Mouse (Mus musculus) ES-Bruce4 (cell line): ENCODE results near the gene Trp53bp1.

Experiments used
- CTCF ChIP-seq: IDR thresholded peaks from one replicate; pipeline ENCODE4 v1.8.1; 2011; ENCODE audit warnings: low read depth, low read length
- POLR2A ChIP-seq: IDR thresholded peaks from one replicate; pipeline ENCODE4 v1.8.1; 2011; ENCODE audit warnings: low read length; ENCODE audit not compliant: insufficient read depth

DNA sequence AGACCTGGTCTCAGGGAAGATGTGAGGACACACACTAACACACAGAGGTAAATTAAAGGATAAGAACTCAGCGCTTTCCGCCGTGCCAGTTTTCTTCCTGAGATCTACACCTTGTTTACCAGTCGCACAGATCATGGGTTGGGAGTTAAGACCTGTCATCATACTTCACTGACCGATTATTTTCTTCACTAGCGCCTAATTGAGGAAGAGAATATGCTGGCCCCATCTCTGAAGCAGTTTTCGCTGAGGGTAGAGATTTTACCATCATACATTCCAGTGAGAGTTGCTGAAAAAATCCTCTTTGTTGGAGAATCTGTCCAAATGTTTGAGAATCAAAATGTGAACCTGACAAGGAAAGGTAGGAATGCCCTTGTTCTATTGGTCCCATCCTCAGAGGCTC lies 87.1 kb downstream of the Trp53bp1 start:
- no peak for TF ChIP-seq POLR2A
- TF ChIP-seq CTCF = no peak
